Mouse (Mus musculus): ENCODE measurements around the gene Nfyb. TPM values are rescaled to one million over a fixed set of nuclear protein-coding genes. Genes with fewer than 3 reads are reported as not detected.

Nfyb gene
- polyA plus RNA-seq (2014; fragmentation: Nextera tagmentation; extraction: Ambion mirVana), result 41.2 and 48.2 TPM in 2 replicates

DNA sequence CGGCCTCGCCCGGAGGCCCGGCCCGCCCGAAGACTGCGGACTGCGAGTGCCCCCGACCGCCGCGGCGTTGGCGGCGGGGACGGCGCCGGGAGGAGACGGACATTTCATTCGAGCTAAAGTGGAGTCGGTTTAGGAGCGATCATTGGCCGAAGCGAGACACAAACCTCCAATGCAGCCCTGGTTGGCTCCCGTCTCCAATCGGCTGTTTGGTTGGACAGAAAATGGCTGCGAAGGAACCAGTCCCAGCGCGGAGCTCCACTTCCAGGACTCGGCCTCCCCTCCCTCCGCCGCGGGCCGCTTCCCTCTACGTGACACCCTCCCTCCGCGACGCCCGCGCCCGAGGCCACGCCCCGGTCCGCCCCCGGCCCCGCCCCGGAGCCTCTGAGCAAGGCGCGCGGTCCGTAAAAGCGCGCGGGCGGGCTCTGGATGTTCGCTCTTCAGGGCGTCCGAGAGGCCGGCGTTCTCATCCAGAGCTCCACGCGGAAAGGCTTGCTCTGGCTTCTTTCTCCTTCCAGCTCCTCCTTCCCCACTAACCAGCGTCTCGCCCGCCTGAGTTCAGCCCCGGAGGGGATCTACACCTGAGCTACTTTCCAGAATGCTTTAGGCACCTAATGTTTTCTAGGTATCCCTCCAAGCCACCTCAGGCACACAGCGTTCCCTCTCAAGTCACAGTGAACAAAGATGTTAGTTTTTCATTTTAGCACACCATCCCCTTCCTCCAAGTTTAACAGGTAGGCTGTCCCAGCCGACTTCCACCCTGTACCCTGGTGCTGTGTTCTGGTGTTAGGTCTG lies at the start of gene Nfyb:
TSS of gene Nfyb (minus strand) at position 305 of the 792 bp plus-strand sequence.
- peak within 1 kb of the TSS; percentile 97 for H3K9ac ChIP-seq (replicated peaks; ENCODE audit: low read depth, low read length)
- peak within 1 kb of the TSS; percentile 60 for H3K4me2 ChIP-seq (ENCODE audit: low read depth, low read length)
- H3K9me3 ChIP-seq (ENCODE audit: control insufficient read depth, low read length), result no peaks in the 10 kb centered on the region
- peaks cover 5% of the 10 kb centered on the region; the same call in 1 of the 2 replicates for H3K36me3 ChIP-seq (ENCODE audit: control insufficient read depth, insufficient read depth, low read length)
- H3K4me3 ChIP-seq (ENCODE audit: low read depth, low read length), result peak within 1 kb of the TSS; percentile 88
- no peaks in the 10 kb centered on the region for H3K27me3 ChIP-seq (ENCODE audit: control insufficient read depth, insufficient read depth, low read length)
- ATAC-seq (ENCODE audit: low read depth), result peak; percentile 97
- WGBS, result 2% methylated on average over 47 of the region's 68 CpGs
- H3K27ac ChIP-seq (ENCODE audit: low read depth, low read length), result peak within 1 kb of the TSS; percentile 99
- H3K4me1 ChIP-seq (ENCODE audit: control insufficient read depth, insufficient read depth, low read length), result peaks cover 18% of the 10 kb centered on the region

DNA sequence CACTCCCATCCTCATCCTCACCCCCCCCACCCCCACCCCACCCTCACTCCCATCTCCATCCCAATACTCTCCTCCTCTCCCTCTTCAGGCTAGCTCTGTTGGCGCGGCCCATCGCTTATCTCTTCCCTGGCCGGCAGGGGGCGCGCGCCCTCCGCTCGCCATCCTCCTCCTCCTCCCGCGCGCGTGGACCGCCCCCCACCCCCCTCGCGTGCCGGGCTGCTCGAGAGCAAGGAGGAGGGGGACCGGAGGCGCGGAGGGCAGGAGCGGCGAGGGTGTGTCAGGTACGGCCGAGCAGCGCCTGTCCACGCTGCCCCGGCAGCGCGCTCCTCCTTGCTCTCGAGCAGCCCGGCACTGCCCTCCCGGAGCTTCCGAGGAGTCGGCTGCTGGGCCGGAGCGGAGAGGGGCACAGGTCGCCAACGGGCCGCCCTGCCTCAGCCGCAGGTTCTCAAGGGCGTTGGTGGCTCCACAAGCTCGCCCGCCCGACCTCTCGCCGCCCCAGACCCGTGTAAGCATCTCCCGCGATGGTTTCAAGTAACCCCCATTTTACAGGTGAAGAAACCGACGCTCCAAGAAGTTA lies 48.0 kb upstream of the Nfyb start:
- peak overlapping the region; percentile 60 for H3K4me2 ChIP-seq (ENCODE audit: low read depth, low read length)
- peak overlapping the region; percentile 47 for H3K4me3 ChIP-seq (ENCODE audit: low read depth, low read length)
- ATAC-seq (ENCODE audit: low read depth), result peak; percentile 76
- H3K36me3 ChIP-seq (ENCODE audit: control insufficient read depth, insufficient read depth, low read length), result no peaks in the 10 kb centered on the region
- H3K9ac ChIP-seq (replicated peaks; ENCODE audit: low read depth, low read length), result peak overlapping the region; percentile 53
- no peak overlapping the region for H3K27ac ChIP-seq (ENCODE audit: low read depth, low read length)
- no peaks in the 10 kb centered on the region for H3K4me1 ChIP-seq (ENCODE audit: control insufficient read depth, insufficient read depth, low read length)
- WGBS, result 8% methylated on average over 26 of the region's 52 CpGs
- no peaks in the 10 kb centered on the region for H3K9me3 ChIP-seq (ENCODE audit: control insufficient read depth, low read length)
- H3K27me3 ChIP-seq (ENCODE audit: control insufficient read depth, insufficient read depth, low read length), result no peaks in the 10 kb centered on the region

DNA sequence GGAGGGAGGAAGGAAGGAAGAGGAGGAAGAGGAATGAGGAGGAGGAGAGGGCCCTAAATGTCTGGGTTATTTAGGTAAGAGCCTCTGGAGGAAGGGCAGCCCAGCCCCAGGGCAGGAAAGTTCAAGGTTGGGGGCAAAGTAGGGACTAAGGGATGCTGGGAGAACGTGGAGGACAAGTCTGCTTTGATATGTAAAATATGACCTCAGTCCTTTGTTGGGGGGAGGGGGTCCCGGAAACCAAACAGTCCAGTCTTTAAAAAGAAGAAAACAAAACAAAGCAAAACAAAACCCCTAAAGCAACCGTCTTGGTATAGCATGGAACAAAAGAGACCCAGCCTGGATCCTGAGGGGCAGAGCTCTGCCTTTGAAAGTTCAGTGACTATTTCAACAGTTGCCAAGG lies 45.4 kb upstream of the Nfyb start:
- no peaks in the 10 kb centered on the region for H3K36me3 ChIP-seq (ENCODE audit: control insufficient read depth, insufficient read depth, low read length)
- no peak overlapping the region for H3K4me2 ChIP-seq (ENCODE audit: low read depth, low read length)
- no peak for ATAC-seq (ENCODE audit: low read depth)
- 6% methylated on average over 3 of the region's 3 CpGs for WGBS
- no peaks in the 10 kb centered on the region for H3K4me1 ChIP-seq (ENCODE audit: control insufficient read depth, insufficient read depth, low read length)
- H3K9ac ChIP-seq (replicated peaks; ENCODE audit: low read depth, low read length), result no peak overlapping the region
- no peaks in the 10 kb centered on the region for H3K27me3 ChIP-seq (ENCODE audit: control insufficient read depth, insufficient read depth, low read length)
- H3K27ac ChIP-seq (ENCODE audit: low read depth, low read length), result no peak overlapping the region
- H3K9me3 ChIP-seq (ENCODE audit: control insufficient read depth, low read length), result no peaks in the 10 kb centered on the region
- H3K4me3 ChIP-seq (ENCODE audit: low read depth, low read length), result no peak overlapping the region

DNA sequence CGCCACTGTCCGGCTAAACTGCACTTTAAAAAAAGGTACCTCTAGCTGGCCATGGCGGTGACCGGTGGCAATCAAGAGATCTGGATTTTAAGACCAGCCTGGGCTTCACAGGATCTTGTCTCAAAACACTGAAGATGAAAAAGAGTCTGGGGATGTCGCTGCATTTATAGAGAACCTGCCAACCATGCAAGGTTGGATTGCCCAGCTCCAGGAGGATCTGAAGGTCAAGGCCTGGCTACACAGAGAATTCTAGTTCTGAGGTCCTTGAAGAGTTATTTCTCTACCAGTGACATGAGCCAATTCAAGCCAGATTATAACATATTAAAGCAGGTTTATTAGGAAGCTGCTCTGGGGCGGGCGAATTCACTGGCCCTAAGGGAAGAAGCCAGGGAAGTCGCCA lies 44.9 kb upstream of the Nfyb start:
- 81% methylated on average over 8 of the region's 8 CpGs for WGBS
- Histone ChIP-seq H3K9me3 (ENCODE audit: control insufficient read depth, low read length) (no peaks in the 10 kb centered on the region), H3K27ac (ENCODE audit: low read depth, low read length) (no peak overlapping the region), H3K27me3 (ENCODE audit: control insufficient read depth, insufficient read depth, low read length) (no peaks in the 10 kb centered on the region), H3K4me2 (ENCODE audit: low read depth, low read length) (no peak overlapping the region), H3K4me1 (ENCODE audit: control insufficient read depth, insufficient read depth, low read length) (no peaks in the 10 kb centered on the region), H3K4me3 (ENCODE audit: low read depth, low read length) (no peak overlapping the region), H3K36me3 (ENCODE audit: control insufficient read depth, insufficient read depth, low read length) (no peaks in the 10 kb centered on the region), H3K9ac (replicated peaks; ENCODE audit: low read depth, low read length) (no peak overlapping the region)
- no peak for ATAC-seq (ENCODE audit: low read depth)

DNA sequence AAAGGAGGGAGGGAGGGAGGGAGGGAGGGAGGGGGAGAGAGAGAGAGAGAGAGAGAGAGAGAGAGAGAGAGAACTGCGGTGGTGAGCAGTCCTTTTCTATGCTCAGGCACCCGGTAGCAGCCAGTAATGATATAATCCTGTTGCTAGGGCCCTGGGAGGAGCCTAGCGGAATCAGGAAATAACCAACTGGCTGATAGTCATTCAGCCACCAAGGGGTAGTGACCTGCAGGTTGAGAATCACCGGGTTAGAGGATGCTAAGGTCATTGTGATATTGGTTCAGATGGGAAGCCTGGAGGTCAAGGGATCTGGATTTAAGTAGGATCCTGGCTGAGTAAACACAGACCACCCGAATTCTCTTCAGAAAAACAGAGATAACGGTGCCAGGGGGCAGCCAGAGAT lies 44.2 kb upstream of the Nfyb start:
- no peak overlapping the region for H3K4me2 ChIP-seq (ENCODE audit: low read depth, low read length)
- no peak overlapping the region for H3K27ac ChIP-seq (ENCODE audit: low read depth, low read length)
- no peak overlapping the region for H3K9ac ChIP-seq (replicated peaks; ENCODE audit: low read depth, low read length)
- H3K4me3 ChIP-seq (ENCODE audit: low read depth, low read length), result no peak overlapping the region
- H3K27me3 ChIP-seq (ENCODE audit: control insufficient read depth, insufficient read depth, low read length), result no peaks in the 10 kb centered on the region
- ATAC-seq (ENCODE audit: low read depth), result no peak
- no peaks in the 10 kb centered on the region for H3K36me3 ChIP-seq (ENCODE audit: control insufficient read depth, insufficient read depth, low read length)
- WGBS, result 58% methylated on average over 6 of the region's 6 CpGs
- H3K4me1 ChIP-seq (ENCODE audit: control insufficient read depth, insufficient read depth, low read length), result no peaks in the 10 kb centered on the region
- H3K9me3 ChIP-seq (ENCODE audit: control insufficient read depth, low read length), result no peaks in the 10 kb centered on the region

DNA sequence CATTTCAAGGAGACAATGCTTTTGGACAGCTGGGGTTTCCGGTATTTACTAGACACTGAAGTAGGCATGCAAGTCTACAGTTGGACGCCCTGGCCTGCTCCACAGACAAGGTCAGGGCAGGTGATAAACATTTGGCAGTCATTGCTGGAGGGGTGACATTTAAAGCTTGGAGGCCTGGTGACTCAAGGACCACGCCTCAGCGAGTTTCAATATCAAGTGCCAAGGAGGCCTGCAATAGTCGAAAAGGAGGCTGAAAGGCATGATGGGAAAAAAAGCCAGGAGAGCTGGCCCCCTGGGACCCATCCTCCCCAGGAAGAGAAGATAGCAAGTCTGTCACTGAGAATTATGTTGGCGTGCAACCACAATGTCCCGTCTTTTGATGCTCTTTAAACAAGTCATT lies 43.3 kb upstream of the Nfyb start:
- 58% methylated on average over 7 of the region's 7 CpGs for WGBS
- no peaks in the 10 kb centered on the region for H3K36me3 ChIP-seq (ENCODE audit: control insufficient read depth, insufficient read depth, low read length)
- no peak overlapping the region for H3K4me3 ChIP-seq (ENCODE audit: low read depth, low read length)
- no peak overlapping the region for H3K4me2 ChIP-seq (ENCODE audit: low read depth, low read length)
- no peaks in the 10 kb centered on the region for H3K27me3 ChIP-seq (ENCODE audit: control insufficient read depth, insufficient read depth, low read length)
- no peak for ATAC-seq (ENCODE audit: low read depth)
- no peak overlapping the region for H3K9ac ChIP-seq (replicated peaks; ENCODE audit: low read depth, low read length)
- H3K4me1 ChIP-seq (ENCODE audit: control insufficient read depth, insufficient read depth, low read length), result no peaks in the 10 kb centered on the region
- H3K9me3 ChIP-seq (ENCODE audit: control insufficient read depth, low read length), result no peaks in the 10 kb centered on the region
- no peak overlapping the region for H3K27ac ChIP-seq (ENCODE audit: low read depth, low read length)

DNA sequence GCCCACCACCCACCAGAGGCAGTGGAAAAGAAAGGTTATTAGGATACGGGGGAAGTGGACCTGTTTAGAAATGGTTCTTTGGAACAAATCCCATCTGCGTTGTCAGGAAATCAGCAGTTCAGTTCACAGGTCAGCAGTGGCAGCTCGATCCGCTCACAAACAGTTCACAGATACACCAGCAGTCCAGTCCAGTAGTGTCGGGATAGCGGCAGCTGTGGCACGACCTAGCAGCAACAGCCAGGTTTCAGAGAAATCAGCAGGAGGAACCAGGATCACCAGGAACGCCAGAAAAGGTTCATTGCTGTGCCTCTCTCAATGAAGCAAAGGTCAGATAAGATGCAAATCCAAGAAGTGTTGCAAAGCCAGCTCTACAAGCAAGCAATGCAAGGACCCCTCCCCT lies 42.5 kb upstream of the Nfyb start:
- Histone ChIP-seq H3K9me3 (ENCODE audit: control insufficient read depth, low read length) (no peaks in the 10 kb centered on the region), H3K4me1 (ENCODE audit: control insufficient read depth, insufficient read depth, low read length) (no peaks in the 10 kb centered on the region), H3K4me2 (ENCODE audit: low read depth, low read length) (no peak overlapping the region), H3K9ac (replicated peaks; ENCODE audit: low read depth, low read length) (no peak overlapping the region), H3K36me3 (ENCODE audit: control insufficient read depth, insufficient read depth, low read length) (no peaks in the 10 kb centered on the region), H3K4me3 (ENCODE audit: low read depth, low read length) (no peak overlapping the region), H3K27ac (ENCODE audit: low read depth, low read length) (no peak overlapping the region), H3K27me3 (ENCODE audit: control insufficient read depth, insufficient read depth, low read length) (no peaks in the 10 kb centered on the region)
- WGBS, result 86% methylated on average over 8 of the region's 8 CpGs
- ATAC-seq (ENCODE audit: low read depth), result no peak

DNA sequence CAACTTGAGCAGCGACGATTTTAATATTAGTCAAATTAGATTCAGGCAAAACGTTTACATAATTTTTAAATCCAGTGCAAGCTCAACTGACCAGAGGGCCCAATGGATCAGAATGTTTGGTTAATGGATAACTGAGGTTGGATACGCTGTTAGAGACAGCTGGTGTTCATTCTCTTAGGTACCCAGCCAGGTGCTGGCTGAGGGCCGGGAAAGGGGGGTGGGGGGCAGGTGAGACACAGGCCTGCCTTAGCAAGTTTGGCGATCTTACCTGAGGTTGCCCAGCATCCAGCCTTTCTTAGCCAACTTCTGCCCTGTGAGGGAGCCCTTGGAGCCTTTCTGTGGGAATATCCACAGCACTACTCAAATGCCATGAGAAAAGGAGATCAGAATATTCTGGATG lies 41.2 kb upstream of the Nfyb start:
- H3K4me2 ChIP-seq (ENCODE audit: low read depth, low read length), result no peak overlapping the region
- no peak for ATAC-seq (ENCODE audit: low read depth)
- H3K27ac ChIP-seq (ENCODE audit: low read depth, low read length), result no peak overlapping the region
- no peaks in the 10 kb centered on the region for H3K36me3 ChIP-seq (ENCODE audit: control insufficient read depth, insufficient read depth, low read length)
- H3K4me3 ChIP-seq (ENCODE audit: low read depth, low read length), result no peak overlapping the region
- WGBS, result 88% methylated on average over 6 of the region's 6 CpGs
- no peaks in the 10 kb centered on the region for H3K4me1 ChIP-seq (ENCODE audit: control insufficient read depth, insufficient read depth, low read length)
- no peaks in the 10 kb centered on the region for H3K9me3 ChIP-seq (ENCODE audit: control insufficient read depth, low read length)
- H3K9ac ChIP-seq (replicated peaks; ENCODE audit: low read depth, low read length), result no peak overlapping the region
- no peaks in the 10 kb centered on the region for H3K27me3 ChIP-seq (ENCODE audit: control insufficient read depth, insufficient read depth, low read length)

DNA sequence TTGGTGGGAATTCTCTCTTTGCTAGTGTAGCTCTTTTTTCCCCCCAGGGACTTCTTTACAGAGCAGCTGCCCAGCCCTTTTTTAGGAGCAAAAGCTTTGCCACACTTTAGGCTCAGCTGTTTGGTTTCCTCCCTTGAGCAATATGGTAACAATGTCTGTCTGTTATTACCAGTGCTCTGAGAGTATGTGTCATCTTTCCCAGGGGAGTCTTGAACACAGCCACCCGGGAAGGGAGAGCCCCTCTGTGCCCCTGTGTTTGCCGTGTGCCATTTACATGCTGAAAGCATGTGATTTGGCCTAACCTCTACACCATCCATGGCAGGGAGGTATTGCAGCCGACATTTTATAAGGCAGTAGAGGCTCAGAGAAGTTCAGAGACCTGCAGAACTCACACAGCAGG lies 40.5 kb upstream of the Nfyb start:
- ATAC-seq (ENCODE audit: low read depth), result no peak; the same call in 1 of the 2 replicates
- no peaks in the 10 kb centered on the region for H3K9me3 ChIP-seq (ENCODE audit: control insufficient read depth, low read length)
- no peaks in the 10 kb centered on the region for H3K4me1 ChIP-seq (ENCODE audit: control insufficient read depth, insufficient read depth, low read length)
- 32% methylated on average over 3 of the region's 3 CpGs for WGBS
- H3K9ac ChIP-seq (replicated peaks; ENCODE audit: low read depth, low read length), result no peak overlapping the region
- H3K4me2 ChIP-seq (ENCODE audit: low read depth, low read length), result no peak overlapping the region
- H3K4me3 ChIP-seq (ENCODE audit: low read depth, low read length), result no peak overlapping the region
- H3K27me3 ChIP-seq (ENCODE audit: control insufficient read depth, insufficient read depth, low read length), result no peaks in the 10 kb centered on the region
- no peaks in the 10 kb centered on the region for H3K36me3 ChIP-seq (ENCODE audit: control insufficient read depth, insufficient read depth, low read length)
- no peak overlapping the region for H3K27ac ChIP-seq (ENCODE audit: low read depth, low read length)

Data from neural tube, embryonic 14.5 days (tissue).